Mouse (Mus musculus): Measurements from ENCODE around the gene Mrpl12.

- TF ChIP-seq POLR2A (IDR thresholded peaks at IDR 0.05; ENCODE audit: borderline replicate concordance, insufficient read depth, low read length): no peak
- no peak for TF ChIP-seq CTCF (IDR thresholded peaks at IDR 0.05; ENCODE audit: borderline replicate concordance, insufficient read depth, low read depth, low read length)
Measured at GRCm38 (mm10) chr11:120518027-120518426, 33.6 kb downstream of the Mrpl12 start.

All from cerebellum, adult 2 months (tissue).